Mouse (Mus musculus) heart, adult 2 months (tissue): ENCODE data around the gene Krt28.

ENCODE experiments used
- CTCF ChIP-seq: fragments of 200-600 bp; IDR thresholded peaks from 2 replicates; pipeline ENCODE4 v1.8.1; 2022; ENCODE audit warnings: antibody characterized with exemption, mild to moderate bottlenecking, moderate library complexity
- EP300 ChIP-seq: fragments of 200-500 bp; IDR thresholded peaks from 2 replicates; pipeline ENCODE4 v1.6.1; 2011; ENCODE audit warnings: low read depth, low read length, control low read depth; ENCODE audit not compliant: insufficient read depth

GRCm38 (mm10) chr11:99417819-99418218, 43.1 kb upstream of the Krt28 start:
- TF ChIP-seq EP300 (no peak), CTCF (no peak)
